Mouse (Mus musculus): ENCODE results near the gene Frrs1l.

The Frrs1l gene

DNA sequence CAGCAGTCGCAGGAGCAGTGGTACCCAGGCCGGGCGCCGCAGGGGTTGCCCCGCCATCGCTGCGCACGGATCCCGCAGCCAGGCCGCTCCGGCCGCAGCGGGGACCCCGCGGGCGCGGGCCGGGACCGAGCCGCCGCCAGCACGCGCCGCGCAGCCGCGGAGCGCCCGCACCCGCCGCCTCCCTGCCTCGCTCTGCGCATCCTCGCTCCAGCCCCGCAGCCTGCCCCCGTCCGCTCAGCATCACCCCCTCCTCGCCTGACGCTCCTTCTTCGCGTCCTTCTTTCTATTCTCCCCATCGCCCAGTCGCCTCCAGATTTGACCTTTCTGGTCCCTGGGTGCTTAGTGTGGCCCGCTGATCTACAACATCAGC is at the start of gene Frrs1l:
TSS of gene Frrs1l (minus strand) at position 177 of the 370 bp plus-strand sequence.
- DNase-seq, result no peak

- DNase-seq, result peak in 1 of 2 experiments; percentile 8
These were observed 49.2 kb upstream of the Frrs1l start for GRCm38 (mm10) chr4:57039127-57040031.

DNA sequence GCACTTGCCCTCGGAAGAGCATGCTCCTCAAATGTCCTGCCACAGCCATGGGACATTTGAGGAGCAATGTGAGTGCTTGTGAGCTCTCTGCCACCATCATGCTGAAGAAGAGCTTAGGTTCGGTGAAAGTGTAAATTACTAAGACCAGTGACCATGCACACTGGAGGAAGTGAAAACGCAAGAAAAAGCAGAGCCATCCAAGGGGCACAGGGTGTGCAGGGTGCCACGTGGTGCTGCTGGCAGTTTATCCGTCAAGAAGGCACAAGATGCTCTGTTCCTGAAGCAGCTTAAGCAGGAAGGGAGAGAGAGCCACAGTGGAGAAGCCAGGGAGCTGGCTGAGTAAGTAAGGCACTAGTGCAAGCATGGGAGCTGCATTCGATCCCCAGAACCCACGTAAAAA is 47.4 kb upstream of the Frrs1l start:
- peak in 1 of 2 experiments; percentile 22 for DNase-seq

DNA sequence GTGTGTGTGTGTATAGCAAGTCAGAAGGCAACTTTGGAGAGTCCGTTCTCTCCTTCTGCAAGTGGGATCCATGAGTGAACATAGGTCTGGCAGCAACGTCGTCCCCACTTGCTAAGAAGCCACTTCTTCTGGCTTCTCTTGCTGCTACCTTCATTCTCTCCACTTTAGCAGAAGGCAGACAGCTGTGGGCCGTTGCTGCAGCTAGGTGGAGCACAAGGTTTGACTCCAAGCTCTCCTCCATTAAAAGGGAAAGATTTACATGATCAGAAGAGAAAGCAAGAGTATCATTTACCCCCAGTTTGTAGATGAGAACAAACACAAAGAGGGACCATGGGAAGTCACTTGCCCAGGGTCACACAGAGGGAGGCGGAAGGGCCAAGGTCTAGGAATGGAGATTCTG is 44.0 kb upstream of the Frrs1l start:
- DNase-seq, result no peak

GRCm38 (mm10) chr4:57031440-57031839 is 41.2 kb upstream of the Frrs1l start:
- DNase-seq, result no peak

GRCm38 (mm10) chr4:57027954-57028353 is 37.8 kb upstream of the Frrs1l start:
- DNase-seq, result peak in 1 of 2 experiments; percentile 10

DNA sequence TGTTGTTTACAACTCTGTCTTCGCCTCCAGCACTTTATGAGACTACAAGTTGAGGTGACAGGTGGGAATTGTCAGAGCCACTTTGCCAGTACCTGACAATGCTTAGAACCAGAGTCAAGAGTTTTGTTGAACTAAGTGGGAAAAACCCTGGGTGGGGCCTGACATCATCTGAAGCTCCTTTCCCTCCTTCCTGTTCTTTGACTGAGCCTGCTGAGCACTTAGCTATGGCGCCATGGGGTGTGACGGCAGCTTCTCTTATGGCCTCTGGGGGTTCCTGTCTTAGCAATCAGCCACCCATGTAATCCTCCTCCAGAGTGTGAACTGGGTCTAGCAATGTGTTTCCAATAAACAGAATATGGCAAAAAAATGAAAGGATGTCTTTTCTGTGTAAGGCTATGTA is 33.3 kb upstream of the Frrs1l start:
- no peak for DNase-seq

GRCm38 (mm10) chr4:57021288-57021687 is 31.1 kb upstream of the Frrs1l start:
- no peak for DNase-seq

DNA sequence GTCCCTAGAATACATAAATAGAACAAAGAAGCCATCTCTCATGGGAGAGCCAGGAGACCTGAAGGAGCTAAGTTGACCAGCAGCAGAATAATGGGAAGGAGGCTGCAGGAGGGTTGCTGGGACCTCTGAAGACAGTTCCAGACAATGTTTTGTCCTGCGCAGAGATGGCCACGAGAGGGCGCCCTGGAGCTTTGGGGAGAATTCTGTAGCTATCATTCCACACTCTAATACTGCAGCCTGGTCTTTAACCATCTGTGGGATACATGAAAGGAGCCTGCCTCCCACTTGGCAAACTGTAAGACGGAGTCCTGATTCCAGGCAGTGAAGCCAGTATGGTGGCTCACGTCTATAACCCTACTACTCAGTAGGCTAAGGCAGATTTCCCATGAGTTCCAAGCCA is 27.0 kb upstream of the Frrs1l start:
- DNase-seq, result peak; percentile 55 to 77

- no peak for DNase-seq
These were observed 26.4 kb upstream of the Frrs1l start for GRCm38 (mm10) chr4:57016366-57017171.

GRCm38 (mm10) chr4:57015032-57015431 is 24.8 kb upstream of the Frrs1l start:
- no peak for DNase-seq

GRCm38 (mm10) chr4:57011454-57012046 is 21.4 kb upstream of the Frrs1l start:
- DNase-seq, result no peak

GRCm38 (mm10) chr4:57010919-57011318 is 20.7 kb upstream of the Frrs1l start:
- DNase-seq, result no peak

DNA sequence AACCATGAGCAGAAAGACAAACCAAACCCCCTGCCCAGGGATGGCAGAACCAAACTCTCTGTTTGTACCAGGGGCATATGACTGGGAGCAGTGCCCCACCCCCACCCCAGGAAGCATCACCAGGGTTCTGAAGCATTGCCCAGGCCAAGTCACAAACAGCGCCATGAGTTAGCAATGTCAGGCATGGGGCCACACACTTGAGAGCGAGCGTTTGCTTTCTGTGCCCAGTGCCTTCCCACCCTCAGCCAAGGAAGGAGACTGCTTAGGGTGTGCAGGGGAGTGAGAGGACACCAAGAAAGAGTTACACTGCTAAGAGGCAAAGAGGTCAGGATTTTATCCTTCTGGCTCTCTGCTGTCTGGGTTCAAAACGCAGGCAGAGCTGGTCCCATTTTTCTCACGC is 20.2 kb upstream of the Frrs1l start:
- DNase-seq, result no peak

DNA sequence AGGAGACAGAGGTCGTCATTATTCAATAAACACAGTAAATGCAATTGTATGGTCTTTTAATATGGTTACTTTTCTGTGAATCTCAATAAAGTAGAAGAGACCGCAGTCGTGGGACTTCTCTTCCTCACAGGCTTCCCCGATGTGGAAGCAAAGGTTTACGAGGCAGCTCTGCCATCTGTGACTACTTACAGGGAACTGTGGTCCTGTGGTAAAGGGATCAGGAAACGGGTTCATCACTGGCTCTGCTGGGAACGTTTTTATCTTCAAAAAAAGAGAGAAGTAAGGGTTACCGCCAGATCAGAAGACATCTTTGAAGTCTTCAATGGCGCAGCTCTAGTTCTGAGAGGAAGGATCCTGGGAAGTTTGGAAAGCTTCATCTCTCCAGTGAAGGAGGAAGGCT is 17.5 kb upstream of the Frrs1l start:
- no peak for DNase-seq

DNA sequence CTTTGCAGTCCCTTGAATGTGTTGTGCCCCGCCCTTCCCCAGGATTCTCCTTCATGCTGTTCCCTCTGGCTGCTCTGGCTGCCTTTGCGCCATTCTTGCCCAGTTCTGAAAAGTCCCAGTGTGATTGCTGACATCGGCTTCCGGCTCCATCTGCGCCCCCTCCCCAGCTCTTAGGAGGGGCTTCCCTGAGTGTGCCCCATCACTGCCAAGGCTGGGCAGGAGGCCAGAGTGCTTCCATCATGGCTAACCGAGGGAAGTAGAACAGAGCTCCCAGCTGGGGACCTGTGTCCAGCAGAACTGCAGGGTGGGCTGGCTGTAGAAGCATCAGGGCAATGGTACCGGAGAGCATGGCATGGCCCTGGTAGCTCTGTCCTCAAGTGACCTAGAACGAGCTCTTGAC is 14.8 kb upstream of the Frrs1l start:
- no peak for DNase-seq

GRCm38 (mm10) chr4:57003886-57004285 is 13.7 kb upstream of the Frrs1l start:
- no peak for DNase-seq

DNA sequence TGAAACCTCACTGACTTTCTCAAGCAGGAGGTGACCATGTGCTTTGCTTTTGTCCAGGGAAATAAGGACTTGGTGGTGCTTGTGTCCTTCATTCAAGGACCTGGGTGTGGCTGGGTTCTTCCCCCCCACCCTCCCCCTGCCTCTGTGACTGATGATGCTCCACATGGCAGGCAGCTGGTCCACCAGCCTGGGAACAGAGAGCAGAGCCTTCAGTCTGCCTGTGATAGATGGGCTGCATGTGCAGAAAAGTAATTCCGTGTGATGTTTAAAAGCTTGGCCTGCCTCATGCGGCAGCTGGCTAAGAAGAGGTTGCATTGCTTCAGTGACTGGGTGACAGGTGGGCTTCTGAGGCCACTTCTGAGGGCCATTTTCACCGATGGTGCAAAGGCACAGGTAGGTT is 12.6 kb upstream of the Frrs1l start:
- DNase-seq, result no peak

GRCm38 (mm10) chr4:57001437-57001836 is 11.2 kb upstream of the Frrs1l start:
- DNase-seq, result no peak

DNA sequence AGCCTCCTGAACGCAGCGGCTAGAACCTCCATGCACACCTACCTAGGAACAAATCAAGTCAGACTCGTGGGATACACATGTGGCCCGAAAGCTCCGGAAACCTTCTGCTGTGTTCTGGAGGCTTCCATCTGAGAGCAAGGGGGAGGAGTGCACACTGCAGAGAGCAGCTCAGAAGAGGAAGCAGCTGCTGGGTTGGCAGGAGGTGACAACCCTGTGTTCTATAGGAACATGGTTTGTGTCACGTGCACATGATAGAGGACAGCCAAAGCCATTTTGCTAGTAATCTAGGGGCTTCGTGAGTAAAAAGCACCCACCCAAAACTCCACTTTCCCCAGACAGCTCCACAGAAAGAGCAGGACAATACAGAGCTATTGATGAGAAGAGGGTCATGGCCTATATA is 3.1 kb upstream of the Frrs1l start:
- DNase-seq, result no peak

- DNase-seq, result no peak
These were observed 1.8 kb upstream of the Frrs1l start for GRCm38 (mm10) chr4:56991951-56992350.

DNA sequence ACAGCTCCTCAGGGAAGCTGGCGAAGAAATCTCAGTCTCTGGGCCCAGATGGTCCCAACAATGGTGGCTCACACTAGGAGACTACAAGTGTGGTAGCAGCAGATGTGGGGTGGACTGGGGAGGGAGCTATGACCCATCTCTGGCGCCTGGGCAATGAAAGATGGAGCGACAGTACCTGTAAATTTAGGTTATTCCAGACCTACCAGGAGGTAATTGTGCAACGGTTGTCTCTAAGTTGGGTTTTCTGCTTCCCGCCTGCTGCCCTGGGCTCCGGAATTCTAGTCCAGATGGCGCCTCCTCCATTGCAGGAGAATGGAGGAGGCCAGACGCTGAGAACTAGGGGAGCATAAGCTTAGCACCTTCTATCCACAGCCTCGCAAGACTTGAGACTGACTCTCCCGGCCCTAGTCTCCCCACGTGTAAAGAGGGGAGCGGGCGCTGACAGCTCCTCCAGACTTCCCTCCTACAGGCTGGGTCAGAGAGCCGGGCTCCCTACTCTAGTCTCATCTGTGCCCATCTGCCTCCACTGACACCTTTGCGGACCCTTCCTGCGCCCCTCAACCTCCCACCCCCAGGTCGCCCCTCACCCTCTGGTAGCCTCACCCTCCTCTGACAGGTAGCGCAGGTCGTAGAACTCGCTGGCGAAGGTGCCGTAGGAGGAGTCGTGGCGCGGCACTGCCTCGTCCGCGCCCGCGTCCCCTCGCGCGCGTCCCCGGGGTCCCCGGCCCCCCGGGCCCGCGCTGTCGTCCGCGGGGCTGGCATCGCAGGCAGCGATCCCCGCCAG is 568 bp downstream of the Frrs1l start:
- no peak for DNase-seq

Measured in spleen, adult 18-20 months (tissue).